Mouse (Mus musculus): ENCODE data around the gene Tmem104.
A peak's percentile ranks its signal among the peaks of the same experiment; 100 is the strongest.

The Tmem104 gene

GRCm38 (mm10) chr11:115232889-115233288 lies 45.6 kb downstream of the Tmem104 start:
- DNase-seq: no peak

- DNase-seq: peak; percentile 45
These were observed 46.4 kb downstream of the Tmem104 start for GRCm38 (mm10) chr11:115233526-115234290.

GRCm38 (mm10) chr11:115234320-115235044 lies 47.2 kb downstream of the Tmem104 start:
- DNase-seq: no peak

GRCm38 (mm10) chr11:115236570-115236969 lies 49.3 kb downstream of the Tmem104 start:
- DNase-seq: no peak

- DNase-seq: no peak
These were observed 54.1 kb downstream of the Tmem104 start for GRCm38 (mm10) chr11:115241402-115241801.

GRCm38 (mm10) chr11:115242746-115243145 lies 55.5 kb downstream of the Tmem104 start:
- DNase-seq: no peak

- no peak for DNase-seq
These were observed 56.5 kb downstream of the Tmem104 start for GRCm38 (mm10) chr11:115243783-115244182.

- DNase-seq: peak; percentile 57
These were observed 57.6 kb downstream of the Tmem104 start for GRCm38 (mm10) chr11:115244840-115245239.

- no peak for DNase-seq
These were observed 59.1 kb downstream of the Tmem104 start for GRCm38 (mm10) chr11:115246386-115246785.

- DNase-seq: no peak
These were observed 60.0 kb downstream of the Tmem104 start for GRCm38 (mm10) chr11:115247240-115247639.

GRCm38 (mm10) chr11:115247945-115248344 lies 60.7 kb downstream of the Tmem104 start:
- DNase-seq: no peak

GRCm38 (mm10) chr11:115249721-115250404 lies 62.6 kb downstream of the Tmem104 start:
- DNase-seq: no peak

- DNase-seq: no peak
These were observed 63.3 kb downstream of the Tmem104 start for GRCm38 (mm10) chr11:115250405-115251090.

GRCm38 (mm10) chr11:115251258-115251657 lies 64.0 kb downstream of the Tmem104 start:
- DNase-seq: no peak

- no peak for DNase-seq
These were observed 70.7 kb downstream of the Tmem104 start for GRCm38 (mm10) chr11:115257775-115258510.

GRCm38 (mm10) chr11:115259134-115259533 lies 71.8 kb downstream of the Tmem104 start:
- DNase-seq: no peak

GRCm38 (mm10) chr11:115262954-115263353 lies 75.7 kb downstream of the Tmem104 start:
- DNase-seq: no peak

GRCm38 (mm10) chr11:115264136-115264861 lies 77.0 kb downstream of the Tmem104 start:
- DNase-seq: no peak

- peak; percentile 32 for DNase-seq
These were observed 77.8 kb downstream of the Tmem104 start for GRCm38 (mm10) chr11:115264862-115265668.

GRCm38 (mm10) chr11:115265771-115266399 lies 78.6 kb downstream of the Tmem104 start:
- DNase-seq: no peak
